Mouse (Mus musculus): ENCODE data around the gene Wee1. TPM values are rescaled to one million over a fixed set of nuclear protein-coding genes. Genes with fewer than 3 reads are reported as not detected.
"Not testable (repeated sequence)": the region's sequence is repeated elsewhere in the genome, so short reads cannot be mapped to it uniquely, and the experiment has no call there.

Wee1 gene
- polyA plus RNA-seq, 1 experiment from 2014 or later: 9.0 TPM

DNA sequence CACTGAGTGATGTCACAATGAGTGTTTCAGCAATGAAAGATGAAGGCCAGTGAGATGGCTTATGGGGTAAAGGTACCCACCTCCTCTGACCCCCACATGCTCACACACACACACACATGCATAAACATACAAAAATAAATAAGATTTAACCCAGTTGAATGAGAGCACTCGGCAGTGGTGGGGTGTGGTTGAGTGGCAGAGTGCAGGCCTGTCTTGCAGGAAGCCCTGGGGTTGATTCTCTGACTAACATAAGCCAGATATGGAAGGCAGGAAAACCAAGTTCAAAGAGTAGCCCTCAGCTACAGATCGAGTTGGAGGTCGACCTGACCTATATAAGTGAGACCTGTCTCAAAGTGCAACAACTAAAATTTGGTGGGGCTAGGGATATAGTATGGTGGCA is 15.2 kb upstream of the Wee1 start:
- no peak overlapping the region for H3K9ac ChIP-seq
- 25% methylated on average over 3 of the region's 3 CpGs for WGBS (ENCODE audit: insufficient replicate concordance)
- no peak overlapping the region for H3K4me3 ChIP-seq (replicated peaks)
- H3K9me3 ChIP-seq (replicated peaks): no peaks in the 10 kb centered on the region
- H3K27me3 ChIP-seq: no peaks in the 10 kb centered on the region
- H3K27ac ChIP-seq (replicated peaks): no peak overlapping the region
- H3K4me1 ChIP-seq (replicated peaks): peaks cover 21% of the 10 kb centered on the region
- no peak overlapping the region for H3K4me2 ChIP-seq
- H3K36me3 ChIP-seq (replicated peaks): no peaks in the 10 kb centered on the region
- ATAC-seq (ENCODE audit: insufficient read depth): no peak

DNA sequence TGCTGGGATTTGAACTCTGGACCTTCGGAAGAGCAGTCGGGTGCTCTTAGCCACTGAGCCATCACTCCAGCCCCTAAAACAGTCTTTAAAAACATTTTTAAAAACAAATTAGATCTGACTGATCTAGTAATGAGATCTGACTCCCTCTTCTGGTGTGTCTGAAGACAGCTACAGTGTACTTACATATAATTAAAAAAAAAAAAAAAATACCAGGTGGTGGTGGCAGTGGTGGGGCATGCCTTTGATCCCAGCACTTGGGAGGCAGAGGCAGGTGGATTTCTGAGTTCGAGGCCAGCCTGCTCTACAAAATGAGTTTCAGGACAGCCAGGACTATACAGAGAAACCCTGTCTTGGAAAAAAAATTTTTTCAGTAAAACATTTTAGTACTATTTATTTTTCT is 13.3 kb upstream of the Wee1 start:
- not testable (repeated sequence) for H3K4me2 ChIP-seq; H3K9me3 ChIP-seq (replicated peaks); H3K36me3 ChIP-seq (replicated peaks); H3K27ac ChIP-seq (replicated peaks); H3K27me3 ChIP-seq; H3K4me3 ChIP-seq (replicated peaks); ATAC-seq (ENCODE audit: insufficient read depth); H3K9ac ChIP-seq
- peaks cover 21% of the 10 kb centered on the region for H3K4me1 ChIP-seq (replicated peaks)
- WGBS (ENCODE audit: insufficient replicate concordance): 83% methylated on average over 3 of the region's 3 CpGs

DNA sequence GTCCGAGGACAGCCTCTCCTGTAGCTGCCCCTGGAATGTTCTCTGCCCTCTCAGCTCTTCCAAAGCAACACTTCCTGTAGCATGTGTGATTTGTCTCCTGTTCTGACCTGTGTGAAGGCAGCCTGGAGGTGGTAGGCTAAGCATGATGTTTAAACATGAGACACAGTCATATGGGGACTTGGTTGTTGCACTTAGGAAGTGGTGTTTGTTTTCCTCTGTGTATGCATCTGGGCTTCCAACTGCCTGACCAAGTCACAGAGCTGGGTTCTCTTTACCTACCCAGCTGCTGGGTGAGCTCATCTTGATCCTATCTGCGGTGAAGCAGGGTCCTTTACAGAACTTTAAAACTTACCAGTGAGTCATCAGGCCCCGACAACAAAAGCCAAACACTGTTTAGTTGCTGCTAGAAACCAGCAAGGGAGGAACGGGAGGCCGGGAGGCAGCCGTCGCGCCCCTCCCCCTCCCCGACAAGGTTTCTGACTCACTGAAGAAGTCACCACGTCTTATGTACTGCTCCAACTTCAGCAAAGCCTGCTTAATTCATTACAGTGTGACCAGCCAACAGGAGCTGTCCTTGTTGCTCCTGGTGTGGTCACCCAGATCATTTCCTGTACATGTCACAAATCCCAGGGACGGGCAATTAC is 12.8 kb upstream of the Wee1 start:
- Histone ChIP-seq H3K9ac (0 out of 2 replicates have a peak overlapping the region, but pooled peaks have one; percentile 20), H3K4me1 (replicated peaks) (peaks cover 21% of the 10 kb centered on the region), H3K27ac (replicated peaks) (peak overlapping the region; percentile 48)

DNA sequence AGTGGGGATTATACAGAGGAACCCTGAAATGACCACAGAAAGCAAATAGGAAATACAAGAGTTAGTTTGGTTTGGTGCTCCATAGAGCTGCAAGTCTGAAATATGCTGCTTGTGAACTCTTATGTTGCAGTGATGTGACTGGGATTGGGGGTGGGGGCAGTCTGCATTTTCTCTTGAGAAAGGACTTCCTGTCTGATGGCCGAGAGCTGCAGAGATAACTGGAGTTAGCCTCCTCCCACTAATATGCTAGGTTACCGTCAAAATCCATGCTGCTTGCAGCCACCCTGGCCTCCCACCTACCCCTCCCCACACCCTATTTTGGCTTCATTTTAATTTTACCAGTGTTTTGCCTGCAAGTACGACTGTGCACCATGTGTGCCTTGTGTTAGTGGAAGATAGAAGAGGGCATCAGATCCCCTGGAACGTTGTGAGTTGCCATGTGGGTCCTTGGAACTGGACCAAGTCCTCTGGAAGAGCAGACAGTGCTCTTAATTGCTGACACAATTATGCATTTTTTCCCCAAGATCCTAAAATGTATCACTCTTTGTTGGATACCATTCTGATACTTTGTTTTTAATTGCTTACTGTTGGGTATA is 11.7 kb upstream of the Wee1 start:
- no peak for ATAC-seq (ENCODE audit: insufficient read depth)
- no peak overlapping the region for H3K4me2 ChIP-seq
- no peaks in the 10 kb centered on the region for H3K9me3 ChIP-seq (replicated peaks)
- H3K9ac ChIP-seq: no peak overlapping the region
- H3K27ac ChIP-seq (replicated peaks): no peak overlapping the region
- no peaks in the 10 kb centered on the region for H3K27me3 ChIP-seq
- H3K4me3 ChIP-seq (replicated peaks): no peak overlapping the region
- WGBS (ENCODE audit: insufficient replicate concordance): 15% methylated on average over 4 of the region's 4 CpGs
- peaks cover 18% of the 10 kb centered on the region for H3K4me1 ChIP-seq (replicated peaks)
- H3K36me3 ChIP-seq (replicated peaks): no peaks in the 10 kb centered on the region

More for the DNA sequence above, 12.8 kb upstream of the Wee1 start:
- no peaks in the 10 kb centered on the region for H3K9me3 ChIP-seq (replicated peaks)
- H3K4me2 ChIP-seq: peak overlapping the region; percentile 59
- no peaks in the 10 kb centered on the region for H3K27me3 ChIP-seq
- H3K4me3 ChIP-seq (replicated peaks): peak overlapping the region; percentile 22
- 5% methylated on average over 11 of the region's 11 CpGs for WGBS (ENCODE audit: insufficient replicate concordance)
- ATAC-seq (ENCODE audit: insufficient read depth): 0 out of 2 replicates have a peak, but pooled peaks have one; percentile 32
- no peaks in the 10 kb centered on the region for H3K36me3 ChIP-seq (replicated peaks)

DNA sequence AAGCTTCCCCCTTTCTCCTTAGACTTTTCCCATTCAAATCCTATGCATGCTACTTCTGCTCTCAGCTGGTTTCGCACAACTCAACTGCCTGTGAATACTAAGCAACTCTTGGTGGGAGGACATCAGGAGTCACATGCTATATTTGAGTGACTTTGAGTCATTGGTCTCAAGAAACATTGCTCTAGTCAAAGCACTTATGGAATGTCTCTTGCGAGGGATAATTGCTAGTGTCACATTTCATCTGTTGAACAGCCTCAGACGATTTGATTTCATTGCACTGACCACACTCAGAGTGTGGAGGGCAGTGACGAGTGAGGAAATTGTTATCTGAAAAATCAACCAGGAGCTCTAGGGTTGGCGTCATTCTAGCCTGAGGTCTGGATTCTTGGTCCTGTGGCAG is 7.1 kb upstream of the Wee1 start:
- 40% methylated on average over 5 of the region's 5 CpGs for WGBS (ENCODE audit: insufficient replicate concordance)
- ATAC-seq (ENCODE audit: insufficient read depth): no peak
- H3K27me3 ChIP-seq: no peaks in the 10 kb centered on the region
- no peaks in the 10 kb centered on the region for H3K9me3 ChIP-seq (replicated peaks)
- no peak overlapping the region for H3K4me3 ChIP-seq (replicated peaks)
- peaks cover 13% of the 10 kb centered on the region for H3K4me1 ChIP-seq (replicated peaks)
- H3K27ac ChIP-seq (replicated peaks): no peak overlapping the region
- no peak overlapping the region for H3K4me2 ChIP-seq
- H3K36me3 ChIP-seq (replicated peaks): no peaks in the 10 kb centered on the region
- H3K9ac ChIP-seq: no peak overlapping the region

DNA sequence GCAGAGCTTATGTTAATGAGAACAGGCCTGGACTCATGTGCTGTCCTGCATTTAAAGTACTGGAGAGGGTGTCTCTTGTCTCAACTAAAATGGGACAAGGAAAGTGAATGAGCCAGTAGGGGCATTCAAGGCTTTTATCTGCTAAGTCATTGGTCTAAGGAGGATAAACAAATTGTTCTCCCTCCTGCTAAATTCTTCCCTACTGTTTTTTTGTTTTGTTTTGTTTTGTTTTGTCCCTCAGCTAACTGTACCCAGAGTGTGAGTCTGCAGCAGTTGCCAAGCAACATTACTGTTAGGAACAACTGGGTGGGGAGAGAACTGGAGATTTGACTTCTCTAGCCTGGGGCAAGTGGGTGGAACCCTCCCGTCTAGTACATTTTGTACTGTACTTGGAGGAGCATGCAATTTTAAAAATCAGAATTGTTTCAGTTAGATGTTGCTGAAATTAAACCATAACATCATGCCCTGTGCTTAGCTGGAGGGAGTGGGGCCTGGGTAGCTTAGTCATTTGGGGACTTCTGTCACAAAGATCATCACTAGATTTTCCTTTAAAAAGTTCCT is 5.0 kb upstream of the Wee1 start:
- no peak overlapping the region for H3K27ac ChIP-seq (replicated peaks)
- whole genome bisulfite sequencing (ENCODE audit: insufficient replicate concordance): 36% methylated on average over 1 of the region's 1 CpGs
- no peaks in the 10 kb centered on the region for H3K36me3 ChIP-seq (replicated peaks)
- ATAC-seq (ENCODE audit: insufficient read depth): no peak
- H3K4me1 ChIP-seq (replicated peaks): peaks cover 17% of the 10 kb centered on the region
- no peaks in the 10 kb centered on the region for H3K9me3 ChIP-seq (replicated peaks)
- H3K4me3 ChIP-seq (replicated peaks): no peak overlapping the region
- no peak overlapping the region for H3K4me2 ChIP-seq
- no peak overlapping the region for H3K9ac ChIP-seq
- no peaks in the 10 kb centered on the region for H3K27me3 ChIP-seq

DNA sequence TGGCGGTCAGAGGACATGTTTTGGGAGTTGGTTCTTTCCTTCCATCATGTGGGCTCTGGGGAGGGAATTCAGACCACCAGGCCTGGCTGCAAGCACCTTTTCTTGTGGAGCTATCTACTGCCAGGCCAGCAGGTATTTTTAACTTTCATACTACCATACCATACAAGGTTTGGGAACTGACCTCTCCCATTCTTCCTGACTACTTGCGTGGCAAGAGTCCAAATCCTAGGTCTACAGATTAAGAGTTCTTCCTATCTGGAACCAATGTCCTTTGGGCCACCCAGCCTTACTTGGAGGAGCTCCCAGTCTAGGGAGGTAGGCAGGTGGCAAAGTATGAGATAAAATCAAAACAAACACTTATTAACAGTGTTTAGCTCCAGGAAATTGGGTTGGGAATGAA is 3.4 kb upstream of the Wee1 start:
- H3K4me1 ChIP-seq (replicated peaks): peaks cover 17% of the 10 kb centered on the region
- H3K9me3 ChIP-seq (replicated peaks): no peaks in the 10 kb centered on the region
- no peak for ATAC-seq (ENCODE audit: insufficient read depth)
- no peak overlapping the region for H3K4me3 ChIP-seq (replicated peaks)
- no peak overlapping the region for H3K4me2 ChIP-seq
- H3K27ac ChIP-seq (replicated peaks): no peak overlapping the region
- no peak overlapping the region for H3K9ac ChIP-seq
- no peaks in the 10 kb centered on the region for H3K27me3 ChIP-seq
- WGBS (ENCODE audit: insufficient replicate concordance): 82% methylated on average over 2 of the region's 2 CpGs
- H3K36me3 ChIP-seq (replicated peaks): no peaks in the 10 kb centered on the region

- H3K9ac ChIP-seq: peak overlapping the region; percentile 88; the same call in 1 of the 2 replicates
Measured at GRCm38 (mm10) chr7:110120157-110120784, 1.6 kb upstream of the Wee1 start.

GRCm38 (mm10) chr7:110121162-110121515 is 707 bp upstream of the Wee1 start:
- Histone ChIP-seq H3K9ac (peak overlapping the region; percentile 88), H3K27me3 (no peaks in the 10 kb centered on the region), H3K27ac (replicated peaks) (peak overlapping the region; percentile 87), H3K36me3 (replicated peaks) (peaks cover under 1% of the 10 kb centered on the region), H3K4me2 (peak overlapping the region; percentile 85), H3K4me3 (replicated peaks) (peak overlapping the region; percentile 99), H3K4me1 (replicated peaks) (peaks cover 35% of the 10 kb centered on the region), H3K9me3 (replicated peaks) (no peaks in the 10 kb centered on the region)
- 3% methylated on average over 9 of the region's 9 CpGs for WGBS (ENCODE audit: insufficient replicate concordance)
- no peak for ATAC-seq (ENCODE audit: insufficient read depth)

More at GRCm38 (mm10) chr7:110120157-110120784, 1.6 kb upstream of the Wee1 start:
- H3K4me1 ChIP-seq (replicated peaks): peaks cover 34% of the 10 kb centered on the region
- ATAC-seq (ENCODE audit: insufficient read depth): no peak
- no peaks in the 10 kb centered on the region for H3K27me3 ChIP-seq
- H3K27ac ChIP-seq (replicated peaks): no peak overlapping the region
- H3K36me3 ChIP-seq (replicated peaks): no peaks in the 10 kb centered on the region
- peak overlapping the region; percentile 99 for H3K4me3 ChIP-seq (replicated peaks)
- 76% methylated on average over 2 of the region's 2 CpGs for WGBS (ENCODE audit: insufficient replicate concordance)
- peak overlapping the region; percentile 85 for H3K4me2 ChIP-seq
- no peaks in the 10 kb centered on the region for H3K9me3 ChIP-seq (replicated peaks)

GRCm38 (mm10) chr7:110122289-110122564 is 381 bp downstream of the Wee1 start:
- Histone ChIP-seq H3K4me3 (replicated peaks) (peak overlapping the region; percentile 99), H3K27me3 (no peaks in the 10 kb centered on the region), H3K4me2 (peak overlapping the region; percentile 85), H3K36me3 (replicated peaks) (peaks cover 12% of the 10 kb centered on the region), H3K9ac (peak overlapping the region; percentile 89), H3K4me1 (replicated peaks) (peaks cover 28% of the 10 kb centered on the region), H3K9me3 (replicated peaks) (no peaks in the 10 kb centered on the region), H3K27ac (replicated peaks) (peak overlapping the region; percentile 93)
- no peak for ATAC-seq (ENCODE audit: insufficient read depth)
- WGBS (ENCODE audit: insufficient replicate concordance): under 1% methylated on average over 27 of the region's 27 CpGs

GRCm38 (mm10) chr7:110122565-110123422 is 948 bp downstream of the Wee1 start:
- H3K36me3 ChIP-seq (replicated peaks): peaks cover 17% of the 10 kb centered on the region

More at GRCm38 (mm10) chr7:110122565-110123422, 948 bp downstream of the Wee1 start:
- Histone ChIP-seq H3K4me3 (replicated peaks) (peak overlapping the region; percentile 99), H3K27me3 (no peaks in the 10 kb centered on the region), H3K9ac (peak overlapping the region; percentile 89), H3K27ac (replicated peaks) (peak overlapping the region; percentile 93), H3K4me2 (peak overlapping the region; percentile 85), H3K9me3 (replicated peaks) (no peaks in the 10 kb centered on the region), H3K4me1 (replicated peaks) (peaks cover 28% of the 10 kb centered on the region)
- under 1% methylated on average over 74 of the region's 74 CpGs for WGBS (ENCODE audit: insufficient replicate concordance)
- peak; percentile 10 for ATAC-seq (ENCODE audit: insufficient read depth)

Data from liver, embryonic 15.5 days (tissue).